Mouse (Mus musculus) liver, embryonic 11.5 days (tissue): Measurements from ENCODE around the gene Gorab. TPM values are rescaled to one million over a fixed set of nuclear protein-coding genes. Genes with fewer than 3 reads are reported as not detected.

Experiments
- ATAC-seq: fragments of 200-750 bp; cut with Nextera tagmentation; replicated peaks from 2 replicates; pipeline ENCODE4 v1.8.0; 2017; ENCODE audit warnings: moderate number of reproducible peaks, mild to moderate bottlenecking, moderate TSS enrichment, moderate library complexity; ENCODE audit not compliant: low FRiP score
- DNase-seq: peaks from one replicate; pipeline ENCODE4 v3.0.0-alpha.2; 2017; ENCODE audit warnings: low spot score
- H3K27ac ChIP-seq: fragments of 300-500 bp; sonication (generic); 2 replicates; pipeline ENCODE4 v1.5.1; 2014; ENCODE audit warnings: mild to moderate bottlenecking, low read depth, low read length, control low read depth
- H3K27me3 ChIP-seq: fragments of 300-500 bp; sonication (generic); replicated peaks from 2 replicates; pipeline ENCODE4 v1.6.1; 2014; ENCODE audit warnings: low read length, mixed read lengths; ENCODE audit not compliant: control insufficient read depth, insufficient read depth
- H3K36me3 ChIP-seq: fragments of 300-500 bp; sonication (generic); 2 replicates; pipeline ENCODE4 v1.6.1; 2014; ENCODE audit warnings: mild to moderate bottlenecking, low read length, moderate library complexity, mixed read lengths; ENCODE audit not compliant: control insufficient read depth, insufficient read depth
- H3K4me1 ChIP-seq: fragments of 300-500 bp; sonication (generic); replicated peaks from 2 replicates; pipeline ENCODE4 v1.6.1; 2014; ENCODE audit warnings: low read length, mixed read lengths; ENCODE audit not compliant: control insufficient read depth, insufficient read depth
- H3K4me2 ChIP-seq: fragments of 300-500 bp; sonication (generic); 2 replicates; pipeline ENCODE4 v1.6.1; 2014; ENCODE audit warnings: mild to moderate bottlenecking, control low read depth, moderate library complexity
- H3K4me3 ChIP-seq: fragments of 300-500 bp; sonication (generic); 2 replicates; pipeline ENCODE4 v1.5.1; 2014; ENCODE audit warnings: low read depth, low read length, control low read depth
- H3K9ac ChIP-seq: fragments of 300-500 bp; sonication (generic); 2 replicates; pipeline ENCODE4 v1.6.1; 2014; ENCODE audit warnings: low read depth, low read length, control low read depth
- H3K9me3 ChIP-seq: fragments of 300-500 bp; sonication (generic); 2 replicates; pipeline ENCODE4 v1.6.1; 2016; ENCODE audit warnings: low read length, inconsistent platforms, mixed read lengths; ENCODE audit not compliant: control insufficient read depth
- WGBS: fragments of 180-500 bp; shearing (Covaris S2); extraction: QIAGEN DNeasy Blood & Tissue Kit; methylation state at CpG from one replicate; pipeline ENCODE4 v1.1.7; 2014; 5-methylcytosine and 5-hydroxymethylcytosine counted together
- polyA plus RNA-seq: library from polyadenylated mRNA; unstranded; fragments of >200 nt; fragmentation: Nextera tagmentation; extraction: Ambion mirVana; gene quantifications from 2 replicates; pipeline ENCODE4 v1.2.1, GENCODE M21; 2014

The Gorab gene
- polyA plus RNA-seq, 1 experiment from 2014 or later: 10.0 TPM

GRCm38 (mm10) chr1:163362202-163362601 lies 41.3 kb downstream of the Gorab start:
- Histone ChIP-seq H3K4me2 (no peak overlapping the region), H3K27ac (no peak overlapping the region), H3K9me3 (no peaks in the 10 kb centered on the region), H3K9ac (no peak overlapping the region), H3K36me3 (no peaks in the 10 kb centered on the region), H3K27me3 (no peaks in the 10 kb centered on the region), H3K4me1 (no peaks in the 10 kb centered on the region), H3K4me3 (no peak overlapping the region)
- ATAC-seq: no peak
- no peak for DNase-seq
- 76% methylated on average over 8 of the region's 8 CpGs for WGBS

DNA sequence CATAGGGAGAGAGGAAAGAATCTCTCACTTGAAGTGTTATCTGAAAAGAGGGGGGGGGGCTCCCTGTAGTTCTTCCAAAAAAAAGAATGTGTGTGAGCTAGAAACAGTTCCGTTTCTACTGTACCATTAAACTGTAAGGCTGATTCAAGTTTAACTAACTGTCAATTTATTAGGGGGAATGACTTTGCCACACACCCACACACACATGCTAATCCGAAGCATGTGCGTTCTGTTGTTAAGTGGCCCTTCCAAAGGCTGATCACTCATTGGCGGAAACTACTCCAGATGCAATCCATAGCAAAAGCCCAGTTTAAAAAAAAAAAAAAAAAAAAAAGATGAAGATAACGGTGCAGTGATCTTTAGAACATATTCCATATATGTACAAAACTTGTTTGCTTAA lies 42.1 kb downstream of the Gorab start:
- Histone ChIP-seq H3K4me1 (no peaks in the 10 kb centered on the region), H3K27ac (no peak overlapping the region), H3K9me3 (no peaks in the 10 kb centered on the region), H3K4me3 (no peak overlapping the region), H3K36me3 (no peaks in the 10 kb centered on the region), H3K27me3 (no peaks in the 10 kb centered on the region), H3K4me2 (no peak overlapping the region), H3K9ac (no peak overlapping the region)
- WGBS: 68% methylated on average over 5 of the region's 5 CpGs
- ATAC-seq: no peak
- no peak for DNase-seq

DNA sequence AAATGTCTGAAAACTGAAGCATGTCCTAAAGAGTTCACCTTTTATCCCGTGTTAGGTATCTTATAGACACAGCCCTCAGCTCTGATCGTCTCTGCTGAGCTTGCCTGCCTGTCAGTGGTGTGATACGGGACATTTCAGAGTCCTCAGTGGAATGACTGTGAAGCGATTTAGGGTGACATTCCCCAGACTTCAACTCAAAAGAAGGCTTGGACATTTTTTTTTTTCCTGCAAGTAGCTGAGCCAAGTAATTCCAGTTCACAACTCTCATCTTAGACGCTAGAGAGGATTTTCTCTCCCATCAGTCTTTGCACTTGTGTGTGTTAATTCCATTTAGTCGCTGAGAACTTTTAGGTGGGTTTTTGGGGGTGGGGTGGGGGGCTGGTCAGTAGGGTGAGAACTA lies 42.7 kb downstream of the Gorab start:
- WGBS: 53% methylated on average over 6 of the region's 6 CpGs
- Histone ChIP-seq H3K9me3 (no peaks in the 10 kb centered on the region), H3K4me3 (no peak overlapping the region), H3K36me3 (no peaks in the 10 kb centered on the region), H3K27me3 (no peaks in the 10 kb centered on the region), H3K27ac (no peak overlapping the region), H3K9ac (no peak overlapping the region), H3K4me1 (no peaks in the 10 kb centered on the region), H3K4me2 (no peak overlapping the region)
- ATAC-seq: no peak
- no peak for DNase-seq

- H3K27ac ChIP-seq: no peak overlapping the region
- 89% methylated on average over 3 of the region's 3 CpGs for WGBS
- no peak overlapping the region for H3K9ac ChIP-seq
- H3K4me2 ChIP-seq: no peak overlapping the region
- no peak overlapping the region for H3K4me3 ChIP-seq
- DNase-seq (no peak), ATAC-seq (no peak)
- H3K4me1 ChIP-seq: no peaks in the 10 kb centered on the region
- H3K9me3 ChIP-seq: no peaks in the 10 kb centered on the region
- no peaks in the 10 kb centered on the region for H3K36me3 ChIP-seq
- H3K27me3 ChIP-seq: no peaks in the 10 kb centered on the region
These were observed 43.9 kb downstream of the Gorab start for GRCm38 (mm10) chr1:163359521-163359920.

DNA sequence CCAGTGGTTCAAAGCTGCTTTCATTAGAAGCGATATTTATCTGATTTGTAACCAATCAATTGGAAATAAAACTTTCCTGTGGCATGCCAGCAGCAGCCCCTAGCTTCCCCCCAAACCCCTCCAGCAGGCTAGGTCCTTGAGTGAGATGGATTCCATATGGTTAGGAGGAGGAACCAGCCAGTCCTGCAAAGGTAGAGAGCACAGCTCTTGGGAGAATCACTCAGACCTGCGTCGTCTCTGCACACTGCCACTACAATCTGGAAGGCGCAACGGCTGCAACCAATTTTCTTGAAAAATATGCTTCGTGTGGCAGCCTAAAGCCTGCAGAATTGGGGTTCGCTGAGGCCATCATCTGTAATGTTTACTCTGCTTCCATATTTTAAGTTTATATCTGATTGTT lies 45.3 kb downstream of the Gorab start:
- Histone ChIP-seq H3K27ac (no peak overlapping the region), H3K27me3 (no peaks in the 10 kb centered on the region), H3K4me3 (no peak overlapping the region), H3K36me3 (no peaks in the 10 kb centered on the region), H3K4me2 (no peak overlapping the region), H3K9me3 (no peaks in the 10 kb centered on the region), H3K4me1 (no peaks in the 10 kb centered on the region), H3K9ac (no peak overlapping the region)
- WGBS: 54% methylated on average over 7 of the region's 7 CpGs
- ATAC-seq (no peak), DNase-seq (no peak)

DNA sequence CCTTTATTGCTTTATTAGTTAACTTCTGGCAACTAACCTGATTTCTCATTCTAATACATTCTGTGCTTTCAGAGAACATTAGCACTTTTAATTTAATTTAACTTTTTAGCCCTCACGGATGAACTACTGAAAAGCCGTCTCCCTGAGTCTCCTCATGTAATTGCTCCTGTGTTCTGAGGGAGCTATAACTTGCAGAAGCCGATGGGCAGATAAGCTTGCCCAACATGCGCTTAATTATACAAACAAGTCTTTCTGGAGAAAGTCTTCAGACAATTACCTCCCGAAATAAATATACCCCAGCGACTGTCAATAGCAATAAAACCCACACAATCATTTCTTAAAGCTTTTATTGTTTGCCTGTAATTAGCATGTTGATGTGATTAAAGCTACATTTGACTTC lies 45.7 kb downstream of the Gorab start:
- Histone ChIP-seq H3K36me3 (no peaks in the 10 kb centered on the region), H3K9me3 (no peaks in the 10 kb centered on the region), H3K9ac (no peak overlapping the region), H3K27me3 (no peaks in the 10 kb centered on the region), H3K4me2 (no peak overlapping the region), H3K27ac (no peak overlapping the region), H3K4me1 (no peaks in the 10 kb centered on the region), H3K4me3 (no peak overlapping the region)
- WGBS: 56% methylated on average over 6 of the region's 6 CpGs
- DNase-seq (no peak), ATAC-seq (no peak)

GRCm38 (mm10) chr1:163356167-163356566 lies 47.3 kb downstream of the Gorab start:
- H3K4me3 ChIP-seq: no peak overlapping the region
- H3K4me1 ChIP-seq: no peaks in the 10 kb centered on the region
- WGBS: 66% methylated on average over 4 of the region's 4 CpGs
- H3K9ac ChIP-seq: no peak overlapping the region
- ATAC-seq (no peak), DNase-seq (no peak)
- H3K36me3 ChIP-seq: no peaks in the 10 kb centered on the region
- H3K27me3 ChIP-seq: no peaks in the 10 kb centered on the region
- H3K27ac ChIP-seq: no peak overlapping the region
- H3K4me2 ChIP-seq: no peak overlapping the region
- no peaks in the 10 kb centered on the region for H3K9me3 ChIP-seq

DNA sequence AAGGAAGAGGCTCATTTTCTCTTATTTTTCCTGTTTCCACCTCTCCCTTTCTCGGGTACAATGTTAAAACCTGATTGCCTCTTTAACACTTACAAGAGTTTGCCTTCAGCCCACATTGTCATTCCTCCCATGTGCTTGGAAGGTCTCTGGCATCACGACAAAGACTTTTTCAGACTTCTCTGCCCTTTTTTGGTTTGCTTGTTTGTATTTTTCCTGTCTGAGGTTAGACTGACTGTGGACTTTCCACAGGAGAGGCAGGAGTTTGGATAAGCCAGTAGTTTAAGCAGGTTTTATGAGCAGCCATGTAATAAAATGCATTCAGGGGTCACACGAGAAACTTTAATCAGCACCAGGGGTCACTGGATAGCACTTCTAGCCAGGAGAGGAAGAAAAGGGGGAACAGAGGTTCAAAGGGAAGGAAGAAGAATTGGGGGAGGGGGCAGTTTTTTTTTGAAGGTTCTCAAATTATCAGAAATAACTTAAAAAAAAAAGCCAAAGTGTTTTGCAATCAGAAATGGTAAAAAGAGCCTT lies 47.8 kb downstream of the Gorab start:
- no peak overlapping the region for H3K4me3 ChIP-seq
- no peak overlapping the region for H3K9ac ChIP-seq
- H3K9me3 ChIP-seq: no peaks in the 10 kb centered on the region
- ATAC-seq (no peak), DNase-seq (no peak)
- no peak overlapping the region for H3K27ac ChIP-seq
- no peak overlapping the region for H3K4me2 ChIP-seq
- no peaks in the 10 kb centered on the region for H3K27me3 ChIP-seq
- 38% methylated on average over 3 of the region's 3 CpGs for WGBS
- H3K36me3 ChIP-seq: no peaks in the 10 kb centered on the region
- H3K4me1 ChIP-seq: no peaks in the 10 kb centered on the region

DNA sequence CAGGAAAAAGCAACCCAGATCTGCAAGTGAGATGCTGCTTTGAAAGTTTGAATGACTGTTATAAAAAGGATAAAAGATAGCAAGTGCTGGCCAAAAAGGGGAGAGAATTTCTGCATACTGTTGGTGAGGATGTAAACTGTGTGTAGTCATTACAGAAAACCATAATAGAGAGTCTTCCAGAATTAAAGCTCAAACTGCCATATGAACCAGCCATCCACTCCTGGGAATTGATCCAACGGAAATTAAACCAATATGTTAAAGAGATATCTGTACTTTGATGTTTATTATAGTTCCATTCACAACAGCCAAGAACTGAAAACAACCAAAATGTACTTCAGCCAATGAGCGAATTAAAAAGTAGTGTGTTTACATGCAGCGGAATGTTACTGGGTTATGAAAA lies 52.5 kb downstream of the Gorab start:
- H3K9ac ChIP-seq: no peak overlapping the region
- DNase-seq: no peak
- 83% methylated on average over 3 of the region's 3 CpGs for WGBS

More for the DNA sequence above, 52.5 kb downstream of the Gorab start:
- no peak overlapping the region for H3K4me3 ChIP-seq
- H3K4me2 ChIP-seq: no peak overlapping the region
- H3K27me3 ChIP-seq: no peaks in the 10 kb centered on the region
- H3K4me1 ChIP-seq: no peaks in the 10 kb centered on the region
- no peak for ATAC-seq
- H3K36me3 ChIP-seq: no peaks in the 10 kb centered on the region
- H3K9me3 ChIP-seq: no peaks in the 10 kb centered on the region
- H3K27ac ChIP-seq: no peak overlapping the region
